Mouse (Mus musculus): ENCODE data around the gene Gpatch11. TPM values are rescaled to one million over a fixed set of nuclear protein-coding genes. Genes with fewer than 3 reads are reported as not detected.

Gene Gpatch11
- 2.1 and 3.0 TPM in 2 replicates for polyA plus RNA-seq (2012; rRNA removed)

DNA sequence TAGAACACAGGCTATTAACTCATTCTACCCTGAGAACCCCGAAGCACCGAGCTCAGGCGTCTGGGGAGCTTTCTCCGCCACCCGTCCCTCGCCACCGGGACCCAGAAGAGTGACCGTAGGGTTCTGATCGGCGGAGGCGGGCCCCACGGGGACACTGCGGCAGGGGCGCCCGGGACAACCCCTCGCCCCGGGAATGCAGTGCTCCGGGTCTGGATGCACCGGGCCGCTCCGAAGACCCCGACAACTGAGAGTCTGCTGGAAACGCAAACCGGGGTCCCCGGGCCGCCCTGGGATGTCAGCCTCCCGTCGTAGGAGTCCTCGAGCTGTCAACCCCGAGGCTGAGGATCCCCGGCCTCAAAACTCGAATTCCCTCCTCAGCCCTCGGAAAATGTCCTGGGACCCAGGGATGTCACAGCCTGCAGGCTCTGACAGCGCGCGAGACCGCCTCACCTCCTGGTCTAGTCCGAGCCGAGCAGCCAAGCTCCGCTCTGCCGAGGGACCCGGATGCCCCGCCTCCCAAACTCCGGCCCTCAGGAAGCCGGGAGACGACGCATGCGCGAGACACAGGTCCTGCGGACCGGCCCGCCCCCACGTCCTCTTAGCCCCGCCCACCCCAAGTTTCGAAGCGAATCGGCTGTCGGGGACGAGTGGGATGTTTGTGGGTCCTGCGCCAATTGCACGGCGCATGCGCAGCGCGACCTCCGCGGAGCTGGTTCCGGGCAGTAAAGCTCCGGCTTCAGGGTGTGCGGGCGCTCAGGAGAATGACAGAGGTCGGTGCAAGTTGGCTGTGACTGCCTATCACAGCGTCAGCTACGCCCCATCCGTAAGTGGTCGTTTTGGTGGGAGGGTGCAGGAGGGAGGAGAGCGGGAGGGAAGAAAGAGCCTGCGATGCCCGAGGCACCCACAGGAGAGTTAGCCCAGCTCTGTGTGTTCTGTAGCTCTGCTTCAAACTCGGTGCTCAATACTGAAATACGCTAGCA, at the start of gene Gpatch11, which contains the start of gene Heatr5b:
TSS of gene Gpatch11 (plus strand) at position 712 of the 980 bp plus-strand sequence.
TSS of gene Heatr5b (minus strand) at position 509 of the 980 bp plus-strand sequence.

DNA sequence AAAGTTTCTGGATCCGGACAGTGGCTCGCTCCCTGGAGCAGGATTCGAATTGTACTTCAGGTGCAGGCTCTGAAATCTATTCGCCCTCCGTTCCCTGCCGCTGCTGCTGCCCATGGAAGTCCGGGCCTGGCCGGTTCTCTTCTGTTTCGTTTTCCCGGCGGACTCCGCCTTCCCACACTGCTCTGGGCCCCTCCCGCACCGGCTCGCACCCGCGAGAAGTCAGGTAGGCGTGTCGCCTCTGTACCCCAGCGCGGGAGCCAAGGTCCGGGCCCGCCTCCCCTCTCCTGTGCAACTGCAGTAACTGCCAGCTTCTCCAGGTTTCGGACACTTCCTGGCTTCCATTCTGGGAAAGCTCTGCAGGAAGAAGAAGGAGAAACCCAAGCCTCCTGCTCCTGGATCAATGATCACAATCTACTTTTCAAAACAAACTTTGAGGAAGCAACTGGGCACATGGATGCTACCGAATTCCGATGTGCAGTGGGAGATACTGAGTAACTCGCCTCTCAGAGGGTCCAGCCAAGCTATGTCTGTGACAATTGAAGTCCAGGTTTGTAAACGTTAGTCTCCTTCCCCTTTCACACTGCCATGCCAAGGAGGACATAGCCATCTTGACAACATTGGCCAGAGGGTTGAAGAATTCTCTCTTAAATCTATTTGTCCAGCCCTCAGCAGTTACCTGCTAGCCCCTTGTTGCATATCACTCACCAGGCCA, 47.2 kb downstream of the Gpatch11 start, which contains the start of gene Eif2ak2:
TSS of gene Eif2ak2 (minus strand) at position 173 of the 712 bp plus-strand sequence.

Other genes starting within 250 kb of the Gpatch11 start
- 1.1 and 2.3 TPM in 2 replicates for gene Strn, start 98.4 kb upstream of the Gpatch11 start, polyA plus RNA-seq (2012; rRNA removed)
- gene Heatr5b, start 203 bp upstream of the Gpatch11 start, polyA plus RNA-seq (2012; rRNA removed) = 3.8 and 6.2 TPM in 2 replicates
- gene Eif2ak2, start 47.0 kb downstream of the Gpatch11 start, polyA plus RNA-seq (2012; rRNA removed) = 0.16 and 0.60 TPM in 2 replicates
- gene Sult6b1, start 71.4 kb downstream of the Gpatch11 start, polyA plus RNA-seq (2012; rRNA removed) = not detected in 2 replicates
- 1.4 and 1.8 TPM in 2 replicates for gene Cebpzos, start 80.9 kb downstream of the Gpatch11 start, polyA plus RNA-seq (2012; rRNA removed)
- gene Cebpz, start 101.5 kb downstream of the Gpatch11 start, polyA plus RNA-seq (2012; rRNA removed) = 0.17 and 0.39 TPM in 2 replicates
- gene Ndufaf7, start 101.6 kb downstream of the Gpatch11 start, polyA plus RNA-seq (2012; rRNA removed) = 1.6 and 1.8 TPM in 2 replicates
- gene Prkd3, start 185.2 kb downstream of the Gpatch11 start, polyA plus RNA-seq (2012; rRNA removed) = 0.43 and 1.1 TPM in 2 replicates
- gene Qpct, start 216.3 kb downstream of the Gpatch11 start, polyA plus RNA-seq (2012; rRNA removed) = 0.90 and 1.8 TPM in 2 replicates

Measured in stomach, adult 2 months (tissue).